Mouse (Mus musculus) olfactory bulb, adult 2 months (tissue): ENCODE data around the gene Lrrfip2.

Experiments
- CTCF ChIP-seq: fragments of 200-500 bp; IDR thresholded peaks from 2 replicates; pipeline ENCODE4 v1.5.1; 2012; ENCODE audit warnings: low read depth, mild to moderate bottlenecking, low read length, moderate library complexity; ENCODE audit not compliant: insufficient read depth
- POLR2A ChIP-seq: fragments of 200-500 bp; IDR thresholded peaks from 2 replicates; pipeline ENCODE4 v1.6.1; 2012; ENCODE audit warnings: mild to moderate bottlenecking, low read depth, low read length, moderate library complexity; ENCODE audit not compliant: insufficient read depth

- TF ChIP-seq CTCF, result no peak
- no peak for TF ChIP-seq POLR2A
Measured at GRCm38 (mm10) chr9:111070546-111070961, 46.8 kb upstream of the Lrrfip2 start.
